Mouse (Mus musculus) v-Abl transformed pro-B cells (cell line): ENCODE measurements around the gene Npm1.

Source experiments
- in situ Hi-C, 2 experiments: fragments of 400-800 bp; cut with MboI; formaldehyde crosslinking; loops; one replicate each; pipeline ENCODE4 v1.15.1; 2025; ENCODE audit not compliant: unreplicated experiment in 2 of 2

Gene Npm1

DNA sequence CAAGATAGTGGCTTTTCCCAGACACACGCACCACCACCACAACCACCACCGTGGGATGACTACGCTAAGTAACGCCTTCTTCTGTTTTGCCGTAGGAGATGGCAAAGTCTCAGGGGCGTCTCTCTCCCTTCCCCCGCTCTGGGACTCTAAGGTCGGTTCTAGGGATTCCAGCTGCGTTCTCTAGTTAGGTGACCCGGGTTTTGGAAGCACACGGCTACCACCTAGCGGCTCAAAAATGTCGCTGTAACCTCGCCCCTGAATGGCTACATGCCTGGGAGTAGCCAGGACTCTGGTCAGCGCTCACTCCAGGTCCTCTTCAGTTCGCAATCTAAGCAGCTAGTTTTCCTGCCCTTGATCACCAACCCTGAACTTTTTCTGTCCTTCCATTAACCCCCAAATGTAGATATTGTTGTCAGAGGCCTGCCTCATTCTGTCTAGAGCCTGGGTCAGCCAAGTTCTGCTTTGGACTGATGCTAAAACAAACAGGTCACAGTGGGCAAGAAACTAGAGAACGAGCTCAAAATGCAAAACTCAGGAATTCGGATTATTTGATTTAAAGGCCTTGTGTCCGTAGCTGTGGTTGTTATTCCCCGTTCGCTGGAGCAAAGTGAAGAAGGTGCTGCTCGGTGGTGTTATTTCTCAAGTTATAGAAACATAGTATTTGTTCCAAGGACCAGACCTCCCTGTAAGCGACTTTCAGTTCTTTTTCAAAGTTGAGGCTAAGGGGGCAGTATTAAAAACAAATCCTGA lies 14.5 kb downstream of the Npm1 start:
- in situ Hi-C loops: loop anchor here in 1 of 2 experiments (25.0 kb wide), 2 partner anchors 686 to 1486 kb away; partner anchors contain the start of genes Bod1 and Ubtd2

DNA sequence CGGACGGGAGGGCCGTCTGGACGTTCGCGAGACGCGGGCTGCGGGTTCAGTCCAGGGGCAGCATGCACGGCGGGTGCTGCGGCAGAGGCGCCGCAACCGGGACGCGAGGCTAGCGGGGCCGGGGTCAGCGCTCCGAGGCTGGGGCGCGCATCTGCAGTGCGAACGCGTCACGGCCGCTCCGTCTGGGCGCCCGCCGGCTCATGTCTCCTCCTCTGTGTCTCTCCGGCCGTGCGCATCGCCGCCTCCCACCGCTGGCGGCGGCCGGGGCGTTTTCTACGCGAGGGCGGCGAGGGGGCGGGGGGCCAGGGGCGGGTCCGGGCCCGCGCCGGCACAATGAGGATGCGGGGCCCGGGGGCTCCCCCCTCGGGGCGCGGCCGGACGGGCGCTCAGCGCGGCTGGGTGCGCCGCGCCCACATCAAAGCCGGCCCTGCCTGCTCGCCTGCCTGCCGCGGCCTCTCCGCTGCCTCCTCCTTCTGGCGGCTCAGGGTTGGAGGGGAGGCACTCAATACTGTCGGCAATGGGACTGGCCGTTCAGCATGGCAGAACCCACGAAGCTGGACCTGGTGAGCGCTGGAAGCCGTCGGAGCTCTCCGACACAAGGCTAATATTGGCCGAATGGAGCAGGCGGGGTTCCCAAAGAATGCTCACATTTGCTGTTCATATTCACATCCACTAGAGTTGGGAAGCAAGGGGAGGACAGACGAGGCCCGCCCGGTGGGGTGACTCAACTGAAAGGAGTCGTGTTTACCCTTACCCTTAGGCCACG lies 15.3 kb downstream of the Npm1 start:
- in situ Hi-C loops: loop anchor here in 1 of 2 experiments (25.0 kb wide), 2 partner anchors 685 to 1485 kb away; partner anchors contain the start of genes Bod1 and Ubtd2

- in situ Hi-C loops: loop anchor here in 1 of 2 experiments (25.0 kb wide), 2 partner anchors 685 to 1485 kb away; partner anchors contain the start of genes Bod1 and Ubtd2
Measured at GRCm38 (mm10) chr11:33147171-33147571, 15.8 kb downstream of the Npm1 start, which contains the start of gene Fgf18. Gene Fgf18, minus strand, starts transcription at chr11:33147400.

DNA sequence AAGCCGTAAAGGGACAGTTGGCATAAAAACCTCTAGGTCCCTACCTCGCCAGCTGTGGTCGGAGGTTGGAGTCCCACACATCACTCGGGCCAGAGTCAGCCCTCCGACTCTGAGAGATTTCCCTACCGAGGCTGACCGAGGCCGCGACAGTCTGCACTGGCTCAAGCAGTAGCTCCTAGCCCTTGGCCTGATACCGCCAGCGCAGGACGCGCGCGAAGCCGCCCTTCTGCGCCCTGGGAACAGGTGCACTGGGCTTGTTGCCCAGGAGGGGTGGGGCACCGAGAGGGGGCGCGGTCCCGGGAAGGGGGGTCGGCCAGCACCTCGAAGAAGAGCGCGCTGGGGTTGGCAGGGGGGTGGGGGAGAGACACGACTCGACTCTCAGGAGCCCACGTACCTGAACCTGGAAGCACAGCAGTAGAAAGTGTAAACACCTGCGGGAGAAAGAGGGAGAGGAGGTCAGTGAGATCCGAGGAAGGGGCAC lies 16.3 kb downstream of the Npm1 start:
- in situ Hi-C loops: loop anchor here in 1 of 2 experiments (25.0 kb wide), 2 partner anchors 684 to 1484 kb away; partner anchors contain the start of genes Bod1 and Ubtd2

GRCm38 (mm10) chr11:33146143-33146497 lies 16.9 kb downstream of the Npm1 start:
- in situ Hi-C loops: loop anchor here in 1 of 2 experiments (25.0 kb wide), 2 partner anchors 684 to 1484 kb away; partner anchors contain the start of genes Bod1 and Ubtd2

DNA sequence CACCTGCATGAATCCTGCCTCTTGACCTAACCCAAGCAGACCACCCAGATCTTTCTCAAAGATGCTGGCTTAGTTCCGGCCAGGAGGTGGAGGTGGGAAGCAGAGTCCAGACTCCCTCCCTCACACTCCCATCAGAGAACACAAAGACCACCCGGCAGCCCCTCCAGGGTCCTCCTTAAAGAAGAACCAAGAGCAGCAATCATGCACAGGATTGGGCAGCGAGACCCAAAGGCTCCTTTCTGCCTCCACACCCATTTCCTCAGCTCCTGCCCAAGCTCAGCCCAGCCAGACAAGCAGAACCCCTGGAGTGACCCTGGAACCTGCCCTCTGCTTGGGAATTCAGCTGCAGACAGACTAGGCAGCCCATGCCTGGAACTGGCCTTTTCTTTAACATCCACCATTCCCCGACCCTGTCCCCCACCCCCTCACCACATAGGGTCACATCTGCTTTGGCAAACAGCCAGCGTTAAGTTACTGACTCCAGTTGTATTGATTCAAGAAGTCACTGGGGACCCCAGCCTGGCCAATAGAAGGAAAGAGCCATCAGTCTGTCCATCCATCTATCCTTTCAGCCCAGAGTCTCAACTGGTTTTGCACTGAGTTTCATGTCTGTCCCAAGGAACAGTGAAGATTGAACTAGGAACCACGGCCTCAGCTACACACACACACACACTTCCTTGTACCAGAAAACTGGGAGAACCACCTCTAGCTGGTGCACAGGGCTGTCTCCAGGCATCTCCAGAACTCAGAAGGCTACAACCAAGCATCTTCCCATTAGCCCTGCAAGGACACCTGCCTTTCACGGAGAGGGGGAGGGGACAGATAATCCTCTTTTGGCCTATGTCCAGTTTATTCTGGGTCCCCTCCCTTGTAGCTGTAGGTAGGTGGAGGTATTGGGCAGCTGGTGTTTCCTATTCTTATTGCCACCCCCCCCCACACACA lies 17.5 kb downstream of the Npm1 start:
- in situ Hi-C loops: loop anchor here in 1 of 2 experiments (25.0 kb wide), 2 partner anchors 683 to 1483 kb away; partner anchors contain the start of genes Bod1 and Ubtd2

GRCm38 (mm10) chr11:33143906-33144305 lies 19.1 kb downstream of the Npm1 start:
- in situ Hi-C loops: loop anchor here in 1 of 2 experiments (25.0 kb wide), 2 partner anchors 682 to 1482 kb away; partner anchors contain the start of genes Bod1 and Ubtd2

- in situ Hi-C loops: loop anchor here in 1 of 2 experiments (25.0 kb wide), 2 partner anchors 680 to 1480 kb away; partner anchors contain the start of genes Bod1 and Ubtd2
Measured at GRCm38 (mm10) chr11:33142801-33143200, 20.2 kb downstream of the Npm1 start.

GRCm38 (mm10) chr11:33140111-33140460 lies 22.9 kb downstream of the Npm1 start:
- in situ Hi-C loops: loop anchor here in 1 of 2 experiments (25.0 kb wide), 2 partner anchors 678 to 1478 kb away; partner anchors contain the start of genes Bod1 and Ubtd2

- in situ Hi-C loops: loop anchor here in 1 of 2 experiments (5.0 to 25.0 kb wide), 3 partner anchors 422 to 1477 kb away; partner anchors contain the start of genes Bod1 and Ubtd2
Measured at GRCm38 (mm10) chr11:33139458-33140110, 23.4 kb downstream of the Npm1 start.

- in situ Hi-C loops: loop anchor here in 1 of 2 experiments (5.0 to 25.0 kb wide), 3 partner anchors 421 to 1476 kb away; partner anchors contain the start of genes Bod1 and Ubtd2
Measured at GRCm38 (mm10) chr11:33138686-33139085, 24.3 kb downstream of the Npm1 start.

GRCm38 (mm10) chr11:33134391-33134986 lies 28.5 kb downstream of the Npm1 start:
- in situ Hi-C loops: loop anchor here in 1 of 2 experiments (25.0 kb wide), 2 partner anchors 672 to 1472 kb away; partner anchors contain the start of genes Bod1 and Ubtd2

DNA sequence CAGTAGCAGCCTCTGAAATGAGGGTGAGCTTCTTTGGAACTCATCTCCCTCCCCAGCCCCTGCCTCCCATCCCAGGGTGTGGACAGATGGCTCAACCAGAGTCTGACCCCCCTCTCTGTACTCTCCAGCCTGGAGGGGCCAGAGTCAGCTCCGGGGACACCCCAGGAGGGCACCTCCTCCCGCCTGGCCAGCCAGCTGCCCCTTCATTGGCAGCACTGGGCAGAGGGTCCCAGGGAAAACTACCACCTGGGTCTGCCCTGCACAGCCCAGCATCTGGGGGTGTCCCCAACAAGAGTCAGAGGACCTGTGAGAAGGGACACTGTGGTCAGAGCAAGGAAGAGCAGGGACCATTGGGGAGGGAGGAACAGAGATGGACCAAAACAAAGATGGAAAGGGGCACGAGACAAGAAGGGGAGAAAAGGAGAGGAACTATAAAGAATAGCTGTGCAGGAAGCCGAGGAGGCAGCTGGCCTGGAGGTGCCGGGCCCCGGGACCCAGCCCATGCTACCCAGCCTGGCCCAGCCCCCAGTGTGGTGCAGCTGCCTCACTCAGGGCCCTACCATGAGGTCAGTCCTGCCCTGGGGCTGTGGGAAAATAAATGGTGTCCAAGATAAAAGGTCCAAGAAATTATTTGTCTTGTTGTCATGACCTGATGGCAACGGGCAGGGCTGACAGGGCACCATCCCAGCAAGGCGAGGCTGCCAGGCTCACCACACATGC lies 30.2 kb downstream of the Npm1 start:
- in situ Hi-C loops: loop anchor here in 1 of 2 experiments (25.0 kb wide), 2 partner anchors 670 to 1470 kb away; partner anchors contain the start of genes Bod1 and Ubtd2

- in situ Hi-C loops: loop anchor here in 1 of 2 experiments (25.0 kb wide), 2 partner anchors 665 to 1465 kb away; partner anchors contain the start of genes Bod1 and Ubtd2
Measured at GRCm38 (mm10) chr11:33127058-33127457, 35.9 kb downstream of the Npm1 start.

GRCm38 (mm10) chr11:33122575-33123268 lies 40.3 kb downstream of the Npm1 start:
- in situ Hi-C loops: no loop called here

DNA sequence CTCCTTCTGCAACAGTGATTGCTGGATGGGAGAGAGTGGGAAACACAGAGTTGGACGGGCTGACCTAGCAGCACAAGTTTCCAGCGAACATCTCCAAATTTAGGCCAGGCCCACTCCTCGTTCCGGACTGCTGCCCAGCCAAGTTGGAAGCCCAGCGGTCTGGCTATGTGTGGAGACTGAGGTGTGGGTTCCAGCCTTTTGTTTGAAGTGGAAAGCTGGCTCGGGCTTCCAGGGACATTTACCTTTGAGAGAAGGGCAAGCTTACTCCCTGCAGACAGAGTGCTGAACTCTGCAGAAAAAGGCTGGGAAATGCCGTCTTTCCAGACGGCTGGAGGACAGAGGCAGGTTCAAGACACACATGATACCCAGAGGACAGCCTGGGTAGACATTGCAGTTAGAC lies 43.5 kb downstream of the Npm1 start:
- in situ Hi-C loops: no loop called here

DNA sequence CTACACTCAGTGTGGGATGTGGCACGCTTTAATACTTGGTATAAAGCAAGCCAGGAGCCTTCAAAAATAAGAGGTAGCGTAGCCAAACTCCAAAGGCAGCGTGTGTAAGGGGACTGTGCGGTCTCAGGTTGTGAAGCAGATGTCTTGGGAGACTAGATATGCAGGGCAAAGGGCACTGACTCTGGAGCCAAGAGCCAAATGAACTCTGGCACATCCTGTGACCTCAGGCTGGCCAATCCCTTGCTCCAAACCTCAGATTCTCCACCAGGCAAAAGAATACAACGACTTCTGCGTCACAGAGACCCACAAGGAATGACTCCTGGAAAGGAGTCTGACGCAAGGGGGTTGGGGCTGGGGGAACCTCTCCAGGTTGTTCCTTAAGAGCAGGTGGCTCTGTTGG lies 43.9 kb downstream of the Npm1 start:
- in situ Hi-C loops: no loop called here
